Mouse (Mus musculus) heart, embryonic 11.5 days (tissue): ENCODE measurements around the gene Baiap2. TPM values are rescaled to one million over a fixed set of nuclear protein-coding genes. Genes with fewer than 3 reads are reported as not detected.

Experiments
- ATAC-seq: fragments of 200-750 bp; cut with Nextera tagmentation; replicated peaks from 2 replicates; pipeline ENCODE4 v1.8.0; 2017; ENCODE audit warnings: moderate library complexity; ENCODE audit not compliant: insufficient number of reproducible peaks, low FRiP score, low TSS enrichment
- H3K27ac ChIP-seq: fragments of 300-500 bp; sonication (generic); 2 replicates; pipeline ENCODE4 v1.5.1; 2014; ENCODE audit warnings: mild to moderate bottlenecking, low read depth, low read length
- H3K27me3 ChIP-seq: fragments of 300-500 bp; sonication (generic); 2 replicates; pipeline ENCODE4 v1.6.1; 2014; ENCODE audit warnings: mild to moderate bottlenecking, low read length, mixed read lengths; ENCODE audit not compliant: control insufficient read depth, insufficient read depth
- H3K36me3 ChIP-seq: fragments of 300-500 bp; sonication (generic); 2 replicates; pipeline ENCODE4 v1.6.1; 2014; ENCODE audit warnings: mild to moderate bottlenecking, low read length, moderate library complexity, mixed read lengths; ENCODE audit not compliant: control insufficient read depth, insufficient read depth
- H3K4me1 ChIP-seq: fragments of 300-500 bp; sonication (generic); 2 replicates; pipeline ENCODE4 v1.6.1; 2014; ENCODE audit warnings: low read length; ENCODE audit not compliant: control insufficient read depth, insufficient read depth
- H3K4me2 ChIP-seq: fragments of 300-500 bp; sonication (generic); 2 replicates; pipeline ENCODE4 v1.6.1; 2014; ENCODE audit warnings: mild to moderate bottlenecking, moderate library complexity
- H3K4me3 ChIP-seq: fragments of 300-500 bp; sonication (generic); 2 replicates; pipeline ENCODE4 v1.5.1; 2014; ENCODE audit warnings: low read depth, low read length
- H3K9ac ChIP-seq: fragments of 300-500 bp; sonication (generic); 2 replicates; pipeline ENCODE4 v1.6.1; 2014; ENCODE audit warnings: mild to moderate bottlenecking, low read depth, low read length, moderate library complexity
- H3K9me3 ChIP-seq: fragments of 300-500 bp; sonication (generic); replicated peaks from 2 replicates; pipeline ENCODE4 v1.6.1; 2016; ENCODE audit warnings: low read length; ENCODE audit not compliant: control insufficient read depth
- WGBS: fragments of 180-500 bp; shearing (Covaris S2); extraction: QIAGEN DNeasy Blood & Tissue Kit; methylation state at CpG from one replicate; pipeline ENCODE4 v1.1.7; 2014; ENCODE audit not compliant: insufficient replicate concordance; 5-methylcytosine and 5-hydroxymethylcytosine counted together
- polyA plus RNA-seq: library from polyadenylated mRNA; unstranded; fragments of >200 nt; fragmentation: Nextera tagmentation; extraction: Ambion mirVana; gene quantifications from 2 replicates; pipeline ENCODE4 v1.2.1, GENCODE M21; 2014

Baiap2 gene
- polyA plus RNA-seq, 1 experiment from 2014 or later: 12.8 TPM

DNA sequence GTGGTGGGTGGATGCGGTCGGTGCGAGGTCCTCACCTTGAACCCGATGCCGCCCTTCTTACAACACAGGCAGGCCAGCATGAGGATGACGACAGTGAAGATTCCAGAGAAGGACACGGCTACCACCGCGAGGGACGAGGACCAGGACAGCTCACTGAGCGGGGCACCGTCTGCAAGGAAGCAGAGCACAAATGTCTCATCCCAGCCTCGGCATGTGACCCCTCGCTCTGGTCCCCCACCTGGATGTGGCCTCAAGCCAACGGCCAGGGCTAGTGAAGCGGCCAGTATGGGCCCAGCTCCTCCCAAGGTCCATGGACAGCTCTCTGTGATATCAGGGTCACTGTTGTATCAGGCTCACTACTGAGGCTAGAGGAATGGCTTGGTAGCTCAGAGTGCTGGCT, 78.8 kb downstream of the Baiap2 start:
- Histone ChIP-seq H3K27ac (no peak overlapping the region), H3K4me1 (peaks cover 11% of the 10 kb centered on the region)
- 87% methylated on average over 16 of the region's 16 CpGs for WGBS

GRCm38 (mm10) chr11:120022216-120022615, 79.7 kb downstream of the Baiap2 start:
- Histone ChIP-seq H3K27ac (no peak overlapping the region), H3K4me2 (no peak overlapping the region), H3K36me3 (no peaks in the 10 kb centered on the region), H3K9ac (0 out of 2 replicates have a peak overlapping the region, but pooled peaks have one; percentile 16), H3K4me3 (no peak overlapping the region), H3K27me3 (peaks cover 2% of the 10 kb centered on the region; the same call in 1 of the 2 replicates), H3K9me3 (no peaks in the 10 kb centered on the region), H3K4me1 (peaks cover 11% of the 10 kb centered on the region)
- WGBS: 51% methylated on average over 8 of the region's 8 CpGs
- ATAC-seq: no peak

More for the DNA sequence above, 78.8 kb downstream of the Baiap2 start:
- Histone ChIP-seq H3K9me3 (no peaks in the 10 kb centered on the region), H3K36me3 (no peaks in the 10 kb centered on the region), H3K4me2 (no peak overlapping the region), H3K9ac (no peak overlapping the region), H3K4me3 (no peak overlapping the region), H3K27me3 (peaks cover 2% of the 10 kb centered on the region; the same call in 1 of the 2 replicates)
- no peak for ATAC-seq

DNA sequence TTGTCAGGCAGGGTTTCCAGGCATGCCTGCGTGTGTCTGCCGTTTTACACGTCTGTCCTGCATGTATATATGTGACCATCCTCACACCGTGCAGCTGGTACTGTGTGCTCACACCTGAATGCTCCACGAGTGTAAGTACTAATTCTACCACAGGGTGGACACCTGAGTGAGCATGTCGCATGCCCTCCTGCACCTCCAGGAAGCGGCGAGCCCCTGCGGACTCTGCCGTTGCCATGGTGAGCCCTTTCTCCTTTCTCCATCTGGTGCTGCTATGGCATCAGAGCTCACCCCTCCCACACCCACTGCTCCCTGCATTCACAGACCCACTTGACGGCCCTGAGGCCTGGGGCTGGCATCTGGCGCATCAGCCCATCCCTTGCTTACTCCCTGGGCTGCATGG, 80.3 kb downstream of the Baiap2 start:
- ATAC-seq: no peak
- WGBS: 81% methylated on average over 12 of the region's 12 CpGs
- no peak overlapping the region for H3K4me2 ChIP-seq
- peaks cover 2% of the 10 kb centered on the region; the same call in 1 of the 2 replicates for H3K27me3 ChIP-seq
- no peak overlapping the region for H3K27ac ChIP-seq
- H3K36me3 ChIP-seq: no peaks in the 10 kb centered on the region
- H3K9me3 ChIP-seq: no peaks in the 10 kb centered on the region
- peaks cover 11% of the 10 kb centered on the region for H3K4me1 ChIP-seq
- no peak overlapping the region for H3K9ac ChIP-seq
- H3K4me3 ChIP-seq: no peak overlapping the region

GRCm38 (mm10) chr11:120026941-120027340, 84.4 kb downstream of the Baiap2 start:
- Histone ChIP-seq H3K9me3 (no peaks in the 10 kb centered on the region), H3K27me3 (0 out of 2 replicates have a peak, but pooled peaks cover 2% of the 10 kb centered on the region), H3K4me1 (0 out of 2 replicates have a peak, but pooled peaks cover 5% of the 10 kb centered on the region), H3K4me2 (no peak overlapping the region), H3K36me3 (no peaks in the 10 kb centered on the region), H3K27ac (no peak overlapping the region), H3K4me3 (no peak overlapping the region), H3K9ac (no peak overlapping the region)
- WGBS: 86% methylated on average over 3 of the region's 3 CpGs
- no peak for ATAC-seq

- H3K4me2 ChIP-seq: no peak overlapping the region
- H3K27ac ChIP-seq: no peak overlapping the region
- 72% methylated on average over 18 of the region's 18 CpGs for WGBS
- ATAC-seq: no peak
- H3K27me3 ChIP-seq: 0 out of 2 replicates have a peak, but pooled peaks cover 2% of the 10 kb centered on the region
- H3K9me3 ChIP-seq: no peaks in the 10 kb centered on the region
- H3K4me3 ChIP-seq: no peak overlapping the region
- H3K36me3 ChIP-seq: no peaks in the 10 kb centered on the region
- no peak overlapping the region for H3K9ac ChIP-seq
- H3K4me1 ChIP-seq: 0 out of 2 replicates have a peak, but pooled peaks cover 5% of the 10 kb centered on the region
Observed at GRCm38 (mm10) chr11:120028319-120029092, 85.9 kb downstream of the Baiap2 start.

DNA sequence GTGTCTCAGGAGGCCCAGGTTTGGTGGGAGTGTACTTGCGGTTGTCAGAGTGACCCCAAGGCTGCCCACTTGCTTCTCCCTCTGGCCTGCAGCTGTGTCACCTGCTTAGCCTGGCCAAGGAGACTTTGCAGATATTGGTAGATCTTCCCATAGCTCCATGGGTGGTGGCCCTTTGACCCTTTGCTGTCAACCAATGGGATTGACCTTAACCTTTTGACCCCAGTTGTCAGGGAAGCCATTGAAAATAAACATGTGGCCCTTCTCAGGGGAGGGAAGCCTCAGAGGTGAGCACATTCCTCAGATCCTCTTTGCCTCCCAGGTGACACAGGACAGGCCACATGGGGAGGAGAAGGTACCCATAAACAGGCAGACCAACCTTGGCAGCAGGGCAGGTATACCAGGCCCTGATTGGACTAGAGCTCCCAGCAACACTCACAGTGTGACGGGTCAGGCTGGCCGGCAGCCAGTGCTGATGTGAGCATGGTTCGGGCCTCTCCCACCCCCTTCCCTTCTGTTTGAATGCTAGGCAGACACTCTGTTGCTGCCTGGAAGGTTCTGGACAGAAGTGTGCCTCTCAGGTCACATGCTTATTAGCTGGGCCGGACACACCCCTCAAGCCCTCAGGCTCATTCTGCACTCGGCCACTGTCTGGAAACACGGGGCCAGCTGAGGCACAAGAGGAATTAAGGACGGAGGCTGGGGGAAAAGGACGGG, 87.0 kb downstream of the Baiap2 start:
- Histone ChIP-seq H3K4me1 (0 out of 2 replicates have a peak, but pooled peaks cover 5% of the 10 kb centered on the region), H3K27me3 (no peaks in the 10 kb centered on the region), H3K27ac (no peak overlapping the region), H3K9me3 (no peaks in the 10 kb centered on the region), H3K4me2 (no peak overlapping the region), H3K9ac (no peak overlapping the region), H3K4me3 (no peak overlapping the region), H3K36me3 (no peaks in the 10 kb centered on the region)
- 50% methylated on average over 9 of the region's 9 CpGs for WGBS
- ATAC-seq: peak; percentile 4; the same call in 1 of the 2 replicates

GRCm38 (mm10) chr11:120030145-120030901, 87.8 kb downstream of the Baiap2 start:
- peak; percentile 48; the same call in 1 of the 2 replicates for ATAC-seq
- 39% methylated on average over 10 of the region's 10 CpGs for WGBS
- H3K27ac ChIP-seq: no peak overlapping the region

DNA sequence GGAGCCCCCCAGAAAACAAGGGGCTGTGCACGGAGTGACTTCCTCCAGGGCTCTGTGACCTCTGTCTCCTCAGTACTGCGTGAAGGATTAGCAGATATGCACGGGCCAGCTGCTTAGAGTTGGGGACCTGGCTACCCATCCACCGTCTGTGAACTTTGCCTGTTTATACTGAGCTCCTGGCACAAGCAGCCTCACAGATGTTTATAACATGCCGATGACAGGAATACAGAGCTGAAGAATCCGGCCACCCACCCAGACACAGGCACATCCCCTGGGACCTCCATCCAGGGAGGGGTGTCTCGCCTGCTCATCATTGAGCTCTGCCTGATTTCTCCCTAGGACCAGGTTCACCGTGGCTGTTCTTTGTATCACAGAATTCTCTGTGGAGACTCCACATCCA, 89.5 kb downstream of the Baiap2 start:
- WGBS: 54% methylated on average over 8 of the region's 8 CpGs
- ATAC-seq: no peak
- Histone ChIP-seq H3K4me2 (no peak overlapping the region), H3K9ac (no peak overlapping the region), H3K27ac (no peak overlapping the region), H3K9me3 (no peaks in the 10 kb centered on the region), H3K36me3 (no peaks in the 10 kb centered on the region), H3K4me1 (0 out of 2 replicates have a peak, but pooled peaks cover 5% of the 10 kb centered on the region), H3K4me3 (no peak overlapping the region), H3K27me3 (no peaks in the 10 kb centered on the region)

More at GRCm38 (mm10) chr11:120030145-120030901, 87.8 kb downstream of the Baiap2 start:
- Histone ChIP-seq H3K9me3 (no peaks in the 10 kb centered on the region), H3K36me3 (no peaks in the 10 kb centered on the region), H3K9ac (no peak overlapping the region), H3K4me3 (no peak overlapping the region), H3K27me3 (no peaks in the 10 kb centered on the region), H3K4me2 (no peak overlapping the region), H3K4me1 (0 out of 2 replicates have a peak, but pooled peaks cover 5% of the 10 kb centered on the region)
